Mouse (Mus musculus): ENCODE data around the gene Chit1.

DNA sequence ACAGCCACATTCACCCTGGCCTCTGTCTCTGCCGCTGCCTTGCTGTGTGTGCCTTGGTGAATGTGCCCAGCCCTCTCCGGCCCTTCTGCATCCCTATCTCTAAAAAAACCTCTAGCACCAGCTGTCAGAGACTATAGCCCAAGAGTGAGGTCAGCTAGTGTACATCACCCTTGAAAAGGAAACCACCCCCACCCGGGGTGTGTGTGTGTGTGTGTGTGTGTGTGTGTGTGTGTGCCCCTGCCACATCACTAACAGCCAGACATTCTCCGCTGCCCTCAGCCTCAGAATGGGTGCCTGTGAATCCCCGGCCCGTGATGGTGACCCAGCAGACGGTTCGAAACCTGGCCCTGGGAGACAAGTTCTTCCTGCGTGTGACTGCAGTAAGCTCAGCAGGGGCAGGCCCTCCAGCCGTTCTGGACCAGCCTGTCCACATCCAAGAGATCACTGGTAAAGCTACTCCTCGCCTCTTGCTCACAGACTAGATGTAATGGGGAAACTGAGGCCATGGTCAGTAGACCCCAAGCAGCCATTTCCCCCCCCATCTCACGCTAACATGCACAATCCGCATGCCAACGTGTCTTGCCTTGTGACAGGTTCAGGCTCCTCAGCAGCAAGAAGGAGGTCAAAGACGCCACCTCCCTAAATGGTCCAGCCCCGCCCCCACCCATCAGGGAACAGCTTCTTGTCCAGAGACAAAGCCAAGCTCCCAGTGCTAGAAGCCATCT is 83.4 kb downstream of the Chit1 start:
- TF ChIP-seq CTCF (IDR thresholded peaks at IDR 0.05; ENCODE audit: low read depth), result no peak
- TF ChIP-seq EP300 (IDR thresholded peaks at IDR 0.05; ENCODE audit: low read depth), result no peak

Measured in liver, embryonic 14.5 days (tissue).